Mouse (Mus musculus): ENCODE data around the gene Atp2b4.

DNA sequence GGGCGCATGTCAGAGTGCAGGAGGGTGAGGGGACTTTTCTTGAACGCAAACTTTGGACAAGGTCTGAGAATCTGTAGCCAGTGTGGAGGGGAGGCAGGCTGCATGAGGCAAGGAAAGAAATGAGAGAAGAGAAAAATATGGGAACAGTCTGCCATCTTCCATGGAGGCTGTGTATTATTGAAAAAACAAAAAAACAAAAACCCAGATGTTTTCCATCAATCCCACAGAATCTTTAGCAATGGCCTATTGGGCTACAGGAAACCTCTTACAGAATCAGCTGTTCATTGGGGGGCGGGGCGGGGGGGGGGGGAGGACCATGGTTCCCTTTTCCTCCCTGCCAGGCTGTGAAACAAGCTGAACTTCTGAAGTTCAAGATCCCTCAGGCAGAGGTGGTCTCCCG lies 31.9 kb upstream of the Atp2b4 start:
- TF ChIP-seq POLR2A (IDR thresholded peaks at IDR 0.05; ENCODE audit: low read depth, low read length) (no peak), CTCF (conservative IDR thresholded peaks at IDR 0.05; ENCODE audit: insufficient read depth, insufficient read length, low read depth, low read length) (no peak)

Measured in kidney, adult 2 months (tissue).